Mouse (Mus musculus) embryonic fibroblast, embryonic 13.5 days (primary cell): ENCODE data around the gene Ttll5.

ENCODE experiments used
- CTCF ChIP-seq: IDR thresholded peaks from 2 replicates; pipeline ENCODE4 v1.5.1; 2011; ENCODE audit warnings: mild to moderate bottlenecking, control low read depth, low read length, moderate library complexity, borderline replicate concordance; ENCODE audit not compliant: insufficient read depth
- POLR2A ChIP-seq: IDR thresholded peaks from 2 replicates; pipeline ENCODE4 v1.6.1; 2011; ENCODE audit warnings: low read depth, mild to moderate bottlenecking, control low read depth, low read length, moderate library complexity

GRCm38 (mm10) chr12:85933241-85933640, 108.8 kb downstream of the Ttll5 start:
- no peak for TF ChIP-seq CTCF
- TF ChIP-seq POLR2A = no peak
